Mouse (Mus musculus): Measurements from ENCODE around the gene Mthfsd. TPM values are rescaled to one million over a fixed set of nuclear protein-coding genes. Genes with fewer than 3 reads are reported as not detected.

The Mthfsd gene
- total RNA-seq, 1 experiment: 35.8 TPM

DNA sequence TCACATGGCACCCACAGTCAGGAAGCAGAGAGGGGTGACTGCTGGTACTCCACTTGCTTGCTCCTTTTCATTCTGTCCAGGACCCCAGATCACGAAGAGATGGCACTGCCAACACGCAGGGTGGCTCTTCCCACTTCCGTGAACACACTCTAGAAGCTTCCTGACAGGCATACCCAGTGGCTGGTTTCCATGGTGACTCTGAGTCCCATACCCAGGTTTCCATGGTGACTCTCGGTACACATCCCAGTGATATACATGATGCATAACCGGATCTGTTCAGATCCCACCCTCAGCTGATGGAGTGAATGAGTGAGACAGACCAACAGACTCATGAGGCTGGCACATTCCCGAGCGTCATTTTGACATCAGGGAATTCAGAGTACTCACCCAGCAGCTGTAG lies 49.1 kb downstream of the Mthfsd start:
- in situ Hi-C loops (cut with MboI; ENCODE audit: low sequenced_read_pairs in 2 of 2, unreplicated experiment in 2 of 2): no loop called here
- no peak for TF ChIP-seq HCFC1 (IDR thresholded peaks at IDR 0.05; ENCODE audit: borderline replicate concordance, insufficient read depth, low read length)
- no peak for TF ChIP-seq ZNF384 (IDR thresholded peaks at IDR 0.05; ENCODE audit: low read depth, low read length)
- TF ChIP-seq ZC3H11A (IDR thresholded peaks at IDR 0.05; ENCODE audit: borderline replicate concordance, low read depth, low read length): no peak
- TF ChIP-seq MAFK (IDR thresholded peaks at IDR 0.05; ENCODE audit: insufficient read depth, low read depth, low read length): no peak
- no peak for TF ChIP-seq CHD2 (IDR thresholded peaks at IDR 0.05; ENCODE audit: low read depth, low read length)
- DNase-seq (ENCODE audit: low read depth, low spot score): no peak
- Histone ChIP-seq H3K4me3 (ENCODE audit: insufficient read depth in 1 of 2, low read depth in 1 of 2, low read length in 2 of 2, poor library complexity in 1 of 2, severe bottlenecking in 1 of 2) (no peak overlapping the region), H3K9me3 (ENCODE audit: control insufficient read depth, insufficient read depth, low read depth, low read length) (no peaks in the 10 kb centered on the region), H3K9ac (ENCODE audit: insufficient read depth, low read depth, low read length, poor library complexity, severe bottlenecking) (no peak overlapping the region), H3K4me1 (ENCODE audit: control insufficient read depth in 2 of 2, insufficient read depth in 2 of 2, low read length in 2 of 2, poor library complexity in 1 of 2) (no peaks in the 10 kb centered on the region), H3K36me3 (ENCODE audit: control insufficient read depth, insufficient read depth, low read length, poor library complexity, severe bottlenecking) (no peaks in the 10 kb centered on the region), H3K27ac (ENCODE audit: insufficient read depth, low read depth, low read length, poor library complexity, severe bottlenecking) (no peak overlapping the region)

DNA sequence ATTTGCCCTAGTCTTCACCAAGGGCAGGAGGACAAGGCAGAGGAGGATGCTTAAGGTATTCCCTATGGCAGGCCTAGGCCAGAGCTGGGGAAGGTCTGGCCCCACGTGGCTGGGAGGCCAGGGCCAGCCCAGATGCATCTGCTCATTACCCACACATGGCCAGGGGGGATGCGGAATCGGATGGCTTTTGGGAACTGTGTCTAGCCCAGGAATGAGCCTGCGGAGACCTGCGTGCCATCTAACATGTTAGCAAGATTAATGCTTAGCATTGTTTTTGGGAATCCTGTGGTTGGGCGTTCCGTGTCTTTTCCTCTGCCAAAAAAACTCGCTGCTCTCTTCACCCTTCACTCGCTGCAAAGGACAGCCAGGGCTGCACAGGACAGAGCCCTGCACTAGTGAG lies 50.1 kb downstream of the Mthfsd start:
- no peak overlapping the region for H3K27ac ChIP-seq (ENCODE audit: insufficient read depth, low read depth, low read length, poor library complexity, severe bottlenecking)
- TF ChIP-seq HCFC1 (IDR thresholded peaks at IDR 0.05; ENCODE audit: borderline replicate concordance, insufficient read depth, low read length) (no peak), ZNF384 (IDR thresholded peaks at IDR 0.05; ENCODE audit: low read depth, low read length) (no peak), ZC3H11A (IDR thresholded peaks at IDR 0.05; ENCODE audit: borderline replicate concordance, low read depth, low read length) (no peak), MAFK (IDR thresholded peaks at IDR 0.05; ENCODE audit: insufficient read depth, low read depth, low read length) (no peak), CHD2 (IDR thresholded peaks at IDR 0.05; ENCODE audit: low read depth, low read length) (no peak)

DNA sequence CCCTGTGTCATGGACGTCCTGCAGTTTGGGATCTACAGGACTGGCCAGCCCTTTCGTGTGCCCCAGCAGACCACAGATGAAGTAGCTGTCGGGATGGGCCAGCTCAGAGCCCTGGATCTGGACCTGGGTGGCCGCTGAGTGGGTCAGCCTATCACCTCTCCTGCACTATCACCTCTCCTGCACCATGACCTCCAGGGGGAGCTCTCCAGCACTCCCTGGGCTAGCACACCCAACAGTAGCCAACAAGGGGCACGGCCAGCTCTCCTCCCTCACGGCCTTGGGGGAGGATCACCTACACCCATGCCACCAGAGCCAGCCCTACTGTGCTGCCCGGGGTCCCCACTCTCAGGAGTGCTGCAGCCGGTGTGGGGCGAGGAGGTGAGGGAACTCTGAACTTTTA lies 60.8 kb downstream of the Mthfsd start:
- H3K4me1 ChIP-seq (ENCODE audit: control insufficient read depth in 2 of 2, insufficient read depth in 2 of 2, low read length in 2 of 2, poor library complexity in 1 of 2): no peaks in the 10 kb centered on the region
- peak; percentile 20 for DNase-seq (ENCODE audit: low read depth, low spot score)
- in situ Hi-C loops (cut with MboI; ENCODE audit: low sequenced_read_pairs in 2 of 2, unreplicated experiment in 2 of 2): no loop called here
- no peak overlapping the region for H3K27ac ChIP-seq (ENCODE audit: insufficient read depth, low read depth, low read length, poor library complexity, severe bottlenecking)
- no peak overlapping the region for H3K9ac ChIP-seq (ENCODE audit: insufficient read depth, low read depth, low read length, poor library complexity, severe bottlenecking)
- no peaks in the 10 kb centered on the region for H3K36me3 ChIP-seq (ENCODE audit: control insufficient read depth, insufficient read depth, low read length, poor library complexity, severe bottlenecking)
- H3K4me3 ChIP-seq (ENCODE audit: insufficient read depth in 1 of 2, low read depth in 1 of 2, low read length in 2 of 2, poor library complexity in 1 of 2, severe bottlenecking in 1 of 2): no peak overlapping the region
- TF ChIP-seq ZC3H11A (IDR thresholded peaks at IDR 0.05; ENCODE audit: borderline replicate concordance, low read depth, low read length) (no peak), HCFC1 (IDR thresholded peaks at IDR 0.05; ENCODE audit: borderline replicate concordance, insufficient read depth, low read length) (no peak), ZNF384 (IDR thresholded peaks at IDR 0.05; ENCODE audit: low read depth, low read length) (no peak), MAFK (IDR thresholded peaks at IDR 0.05; ENCODE audit: insufficient read depth, low read depth, low read length) (no peak), CHD2 (IDR thresholded peaks at IDR 0.05; ENCODE audit: low read depth, low read length) (no peak)
- H3K9me3 ChIP-seq (ENCODE audit: control insufficient read depth, insufficient read depth, low read depth, low read length): no peaks in the 10 kb centered on the region

More for the DNA sequence above, 50.1 kb downstream of the Mthfsd start:
- DNase-seq (ENCODE audit: low read depth, low spot score): no peak
- Histone ChIP-seq H3K4me3 (ENCODE audit: insufficient read depth in 1 of 2, low read depth in 1 of 2, low read length in 2 of 2, poor library complexity in 1 of 2, severe bottlenecking in 1 of 2) (no peak overlapping the region), H3K4me1 (ENCODE audit: control insufficient read depth in 2 of 2, insufficient read depth in 2 of 2, low read length in 2 of 2, poor library complexity in 1 of 2) (no peaks in the 10 kb centered on the region), H3K9ac (ENCODE audit: insufficient read depth, low read depth, low read length, poor library complexity, severe bottlenecking) (no peak overlapping the region), H3K36me3 (ENCODE audit: control insufficient read depth, insufficient read depth, low read length, poor library complexity, severe bottlenecking) (no peaks in the 10 kb centered on the region), H3K9me3 (ENCODE audit: control insufficient read depth, insufficient read depth, low read depth, low read length) (no peaks in the 10 kb centered on the region)
- in situ Hi-C loops (cut with MboI; ENCODE audit: low sequenced_read_pairs in 2 of 2, unreplicated experiment in 2 of 2): no loop called here

DNA sequence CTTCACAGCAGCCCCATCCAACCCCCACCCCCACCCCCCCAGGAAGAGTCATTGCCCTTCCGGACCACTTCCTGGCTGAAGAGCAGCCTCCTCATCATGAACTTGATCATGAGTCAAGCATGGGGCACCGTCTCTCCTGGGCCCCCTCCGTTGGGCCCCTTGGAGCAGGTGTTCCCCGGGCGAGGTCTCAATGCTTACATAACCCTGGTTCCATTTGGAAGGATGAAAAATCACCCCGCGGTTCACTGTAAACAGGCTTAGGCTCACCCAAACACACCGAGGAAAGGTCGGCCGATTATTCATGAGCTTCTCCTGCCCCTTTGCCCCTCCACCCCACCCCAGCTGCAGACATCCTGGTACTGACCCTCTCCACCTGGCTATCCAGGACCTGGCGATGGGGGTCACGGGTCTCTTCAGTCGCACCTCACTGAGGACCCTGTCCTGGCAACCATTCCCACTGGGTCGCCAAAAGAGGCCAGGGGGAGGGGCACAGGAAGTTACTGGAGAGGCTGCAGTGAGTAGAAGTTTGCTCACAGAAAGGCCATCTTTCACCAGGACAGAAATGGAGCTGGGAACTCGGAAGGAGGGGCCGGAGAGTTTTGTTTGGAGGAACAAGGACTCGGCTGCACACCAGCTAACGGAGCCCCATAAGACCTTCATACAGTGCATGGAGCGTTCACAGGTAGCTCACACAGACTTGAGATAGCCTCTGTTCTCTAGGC lies 64.3 kb downstream of the Mthfsd start:
- Histone ChIP-seq H3K4me3 (ENCODE audit: insufficient read depth in 1 of 2, low read depth in 1 of 2, low read length in 2 of 2, poor library complexity in 1 of 2, severe bottlenecking in 1 of 2) (no peak overlapping the region), H3K27ac (ENCODE audit: insufficient read depth, low read depth, low read length, poor library complexity, severe bottlenecking) (no peak overlapping the region), H3K36me3 (ENCODE audit: control insufficient read depth, insufficient read depth, low read length, poor library complexity, severe bottlenecking) (no peaks in the 10 kb centered on the region), H3K4me1 (ENCODE audit: control insufficient read depth in 2 of 2, insufficient read depth in 2 of 2, low read length in 2 of 2, poor library complexity in 1 of 2) (no peaks in the 10 kb centered on the region), H3K9me3 (ENCODE audit: control insufficient read depth, insufficient read depth, low read depth, low read length) (no peaks in the 10 kb centered on the region), H3K9ac (ENCODE audit: insufficient read depth, low read depth, low read length, poor library complexity, severe bottlenecking) (no peak overlapping the region)
- no peak for DNase-seq (ENCODE audit: low read depth, low spot score)
- in situ Hi-C loops (cut with MboI; ENCODE audit: low sequenced_read_pairs in 2 of 2, unreplicated experiment in 2 of 2): no loop called here
- TF ChIP-seq HCFC1 (IDR thresholded peaks at IDR 0.05; ENCODE audit: borderline replicate concordance, insufficient read depth, low read length) (no peak), ZNF384 (IDR thresholded peaks at IDR 0.05; ENCODE audit: low read depth, low read length) (no peak), CHD2 (IDR thresholded peaks at IDR 0.05; ENCODE audit: low read depth, low read length) (no peak)

Other genes with a start within 250 kb of the Mthfsd start
- gene Foxf1, start 24.0 kb downstream of the Mthfsd start, total RNA-seq (2012; rRNA removed): 0.37 and 1.1 TPM in 2 replicates
- gene Foxc2, start 7.8 kb upstream of the Mthfsd start, total RNA-seq (2012; rRNA removed): 0.11 and 0.27 TPM in 2 replicates
- 0.09 TPM in 1 of 2 replicates, not detected in the other for gene Foxl1, start 19.5 kb upstream of the Mthfsd start, total RNA-seq (2012; rRNA removed)